Mouse (Mus musculus) embryonic facial prominence, embryonic 10.5 days (tissue): ENCODE results near the gene Slc35e3. TPM values are rescaled to one million over a fixed set of nuclear protein-coding genes. Genes with fewer than 3 reads are reported as not detected.

Experiments used
- DNase-seq: peaks from one replicate; pipeline ENCODE4 v3.0.0-alpha.2; 2017; ENCODE audit warnings: low spot score
- H3K27ac ChIP-seq: fragments of 300-500 bp; sonication (generic); replicated peaks from 2 replicates; pipeline ENCODE4 v1.5.1; 2016; ENCODE audit warnings: mild to moderate bottlenecking
- H3K27me3 ChIP-seq: fragments of 300-500 bp; sonication (generic); replicated peaks from 2 replicates; pipeline ENCODE4 v1.6.1; 2016; ENCODE audit warnings: low read depth, mild to moderate bottlenecking; ENCODE audit not compliant: poor library complexity, severe bottlenecking
- H3K36me3 ChIP-seq: fragments of 300-500 bp; sonication (generic); replicated peaks from 2 replicates; pipeline ENCODE4 v1.6.1; 2016; ENCODE audit warnings: mild to moderate bottlenecking, moderate library complexity
- H3K4me1 ChIP-seq: fragments of 300-500 bp; sonication (generic); 2 replicates; pipeline ENCODE4 v1.6.1; 2016
- H3K4me3 ChIP-seq: fragments of 300-500 bp; sonication (generic); 2 replicates; pipeline ENCODE4 v1.5.1; 2016; ENCODE audit warnings: mild to moderate bottlenecking, moderate library complexity
- H3K9me3 ChIP-seq: fragments of 300-500 bp; sonication (generic); 2 replicates; pipeline ENCODE4 v1.6.1; 2016; ENCODE audit warnings: mild to moderate bottlenecking
- WGBS: fragments of 180-500 bp; shearing (Covaris S2); methylation state at CpG from one replicate; pipeline ENCODE4 v1.1.7; 2016; 5-methylcytosine and 5-hydroxymethylcytosine counted together
- polyA plus RNA-seq: library from polyadenylated mRNA; unstranded; fragments of >200 nt; fragmentation: Nextera tagmentation; extraction: Ambion mirVana; gene quantifications from 2 replicates; pipeline ENCODE4 v1.2.1, GENCODE M21; 2016

Gene Slc35e3
- polyA plus RNA-seq, 1 experiment from 2014 or later, result 24.7 TPM

- H3K27me3 ChIP-seq, result no peaks in the 10 kb centered on the region
- peaks cover 100% of the 10 kb centered on the region for H3K36me3 ChIP-seq
- H3K9me3 ChIP-seq, result no peaks in the 10 kb centered on the region
- H3K4me1 ChIP-seq, result no peaks in the 10 kb centered on the region
- no peak for DNase-seq
- WGBS, result 96% methylated on average over 17 of the region's 17 CpGs
- no peak overlapping the region for H3K4me3 ChIP-seq
- H3K27ac ChIP-seq, result no peak overlapping the region
Measured at GRCm38 (mm10) chr10:117781021-117781725, 35.0 kb upstream of the Slc35e3 start.

GRCm38 (mm10) chr10:117780306-117780911 is 34.2 kb upstream of the Slc35e3 start:
- 96% methylated on average over 6 of the region's 6 CpGs for WGBS
- no peak overlapping the region for H3K27ac ChIP-seq
- no peaks in the 10 kb centered on the region for H3K9me3 ChIP-seq
- peaks cover 100% of the 10 kb centered on the region for H3K36me3 ChIP-seq
- no peaks in the 10 kb centered on the region for H3K27me3 ChIP-seq
- no peak overlapping the region for H3K4me3 ChIP-seq
- DNase-seq, result no peak
- H3K4me1 ChIP-seq, result no peaks in the 10 kb centered on the region

- Histone ChIP-seq H3K9me3 (no peaks in the 10 kb centered on the region), H3K27me3 (no peaks in the 10 kb centered on the region), H3K4me1 (no peaks in the 10 kb centered on the region), H3K36me3 (peaks cover 100% of the 10 kb centered on the region), H3K27ac (no peak overlapping the region), H3K4me3 (no peak overlapping the region)
- no peak for DNase-seq
- WGBS, result 95% methylated on average over 8 of the region's 8 CpGs
Measured at GRCm38 (mm10) chr10:117779581-117780305, 33.6 kb upstream of the Slc35e3 start.

- no peaks in the 10 kb centered on the region for H3K27me3 ChIP-seq
- peaks cover 100% of the 10 kb centered on the region for H3K36me3 ChIP-seq
- H3K4me1 ChIP-seq, result no peaks in the 10 kb centered on the region
- DNase-seq, result no peak
- H3K4me3 ChIP-seq, result no peak overlapping the region
- H3K27ac ChIP-seq, result no peak overlapping the region
- no peaks in the 10 kb centered on the region for H3K9me3 ChIP-seq
- 92% methylated on average over 4 of the region's 4 CpGs for WGBS
Measured at GRCm38 (mm10) chr10:117778951-117779350, 32.8 kb upstream of the Slc35e3 start.

- Histone ChIP-seq H3K9me3 (no peaks in the 10 kb centered on the region), H3K4me3 (no peak overlapping the region), H3K36me3 (peaks cover 100% of the 10 kb centered on the region), H3K27ac (no peak overlapping the region), H3K27me3 (no peaks in the 10 kb centered on the region), H3K4me1 (no peaks in the 10 kb centered on the region)
- WGBS, result 93% methylated on average over 12 of the region's 12 CpGs
- no peak for DNase-seq
Measured at GRCm38 (mm10) chr10:117778328-117778910, 32.3 kb upstream of the Slc35e3 start.

GRCm38 (mm10) chr10:117777501-117778327 is 31.5 kb upstream of the Slc35e3 start:
- H3K27me3 ChIP-seq, result no peaks in the 10 kb centered on the region
- no peak overlapping the region for H3K4me3 ChIP-seq
- no peaks in the 10 kb centered on the region for H3K4me1 ChIP-seq
- H3K9me3 ChIP-seq, result no peaks in the 10 kb centered on the region
- no peak for DNase-seq
- H3K27ac ChIP-seq, result no peak overlapping the region
- peaks cover 100% of the 10 kb centered on the region for H3K36me3 ChIP-seq
- 92% methylated on average over 17 of the region's 17 CpGs for WGBS

GRCm38 (mm10) chr10:117777103-117777470 is 30.9 kb upstream of the Slc35e3 start:
- 96% methylated on average over 3 of the region's 3 CpGs for WGBS
- H3K27me3 ChIP-seq, result no peaks in the 10 kb centered on the region
- H3K4me3 ChIP-seq, result no peak overlapping the region
- H3K36me3 ChIP-seq, result peaks cover 100% of the 10 kb centered on the region
- DNase-seq, result no peak
- no peaks in the 10 kb centered on the region for H3K9me3 ChIP-seq
- no peaks in the 10 kb centered on the region for H3K4me1 ChIP-seq
- H3K27ac ChIP-seq, result no peak overlapping the region

- H3K4me3 ChIP-seq, result no peak overlapping the region
- no peak overlapping the region for H3K27ac ChIP-seq
- H3K9me3 ChIP-seq, result no peaks in the 10 kb centered on the region
- no peaks in the 10 kb centered on the region for H3K4me1 ChIP-seq
- no peak for DNase-seq
- H3K27me3 ChIP-seq, result no peaks in the 10 kb centered on the region
- peaks cover 99% of the 10 kb centered on the region for H3K36me3 ChIP-seq
- 94% methylated on average over 12 of the region's 12 CpGs for WGBS
Measured at GRCm38 (mm10) chr10:117776281-117777102, 30.3 kb upstream of the Slc35e3 start.

GRCm38 (mm10) chr10:117775401-117776144 is 29.4 kb upstream of the Slc35e3 start:
- no peak for DNase-seq
- Histone ChIP-seq H3K27me3 (no peaks in the 10 kb centered on the region), H3K9me3 (no peaks in the 10 kb centered on the region), H3K27ac (no peak overlapping the region), H3K4me1 (no peaks in the 10 kb centered on the region), H3K4me3 (no peak overlapping the region), H3K36me3 (peaks cover 99% of the 10 kb centered on the region)
- WGBS, result 89% methylated on average over 6 of the region's 6 CpGs

GRCm38 (mm10) chr10:117774817-117775120 is 28.6 kb upstream of the Slc35e3 start:
- 91% methylated on average over 1 of the region's 1 CpGs for WGBS
- DNase-seq, result no peak
- Histone ChIP-seq H3K4me1 (no peaks in the 10 kb centered on the region), H3K4me3 (no peak overlapping the region), H3K36me3 (peaks cover 99% of the 10 kb centered on the region), H3K27ac (no peak overlapping the region), H3K27me3 (no peaks in the 10 kb centered on the region), H3K9me3 (no peaks in the 10 kb centered on the region)
